Mouse (Mus musculus) midbrain, embryonic 11.5 days (tissue): ENCODE data around the gene Pfas. TPM values are rescaled to one million over a fixed set of nuclear protein-coding genes. Genes with fewer than 3 reads are reported as not detected.
"Not testable (repeated sequence)": the region's sequence is repeated elsewhere in the genome, so short reads cannot be mapped to it uniquely, and the experiment has no call there.

Experiments used
- ATAC-seq: fragments of 200-750 bp; cut with Nextera tagmentation; 2 replicates; pipeline ENCODE4 v1.8.0; 2017; ENCODE audit warnings: moderate TSS enrichment, moderate library complexity; ENCODE audit not compliant: low FRiP score
- DNase-seq: peaks from one replicate; pipeline ENCODE4 v3.0.0; 2015; ENCODE audit warnings: low spot score; ENCODE audit errors: missing footprints
- H3K27ac ChIP-seq: fragments of 300-500 bp; sonication (generic); 2 replicates; pipeline ENCODE4 v1.5.1; 2014; ENCODE audit warnings: low read depth, low read length
- H3K27me3 ChIP-seq: fragments of 300-500 bp; sonication (generic); 2 replicates; pipeline ENCODE4 v1.6.1; 2014; ENCODE audit warnings: mild to moderate bottlenecking, low read length, moderate library complexity, mixed read lengths; ENCODE audit not compliant: control insufficient read depth, insufficient read depth
- H3K36me3 ChIP-seq: fragments of 300-500 bp; sonication (generic); 2 replicates; pipeline ENCODE4 v1.6.1; 2014; ENCODE audit warnings: mild to moderate bottlenecking, low read length, moderate library complexity, mixed read lengths; ENCODE audit not compliant: control insufficient read depth, insufficient read depth
- H3K4me1 ChIP-seq: fragments of 300-500 bp; sonication (generic); 2 replicates; pipeline ENCODE4 v1.6.1; 2014; ENCODE audit warnings: low read length; ENCODE audit not compliant: control insufficient read depth, insufficient read depth
- H3K4me2 ChIP-seq: fragments of 300-500 bp; sonication (generic); 2 replicates; pipeline ENCODE4 v1.6.1; 2014; ENCODE audit warnings: mild to moderate bottlenecking, moderate library complexity
- H3K4me3 ChIP-seq: fragments of 300-500 bp; sonication (generic); 2 replicates; pipeline ENCODE4 v1.5.1; 2014; ENCODE audit warnings: low read depth, low read length
- H3K9ac ChIP-seq: fragments of 300-500 bp; sonication (generic); 2 replicates; pipeline ENCODE4 v1.6.1; 2014; ENCODE audit warnings: low read length
- H3K9me3 ChIP-seq: fragments of 300-500 bp; sonication (generic); 2 replicates; pipeline ENCODE4 v1.6.1; 2016; ENCODE audit warnings: low read length; ENCODE audit not compliant: control insufficient read depth
- WGBS: fragments of 180-500 bp; shearing (Covaris S2); extraction: QIAGEN DNeasy Blood & Tissue Kit; methylation state at CpG from one replicate; pipeline ENCODE4 v1.1.7; 2014; 5-methylcytosine and 5-hydroxymethylcytosine counted together
- microRNA-seq: library from miRNA; unstranded; fragments of <30 nt; microRNA quantifications from one replicate; pipeline ENCODE4, GENCODE M21; 2017
- polyA plus RNA-seq: library from polyadenylated mRNA; unstranded; fragments of >200 nt; fragmentation: Nextera tagmentation; extraction: Ambion mirVana; gene quantifications from 2 replicates; pipeline ENCODE4 v1.2.1, GENCODE M21; 2014

The Pfas gene
- polyA plus RNA-seq, 1 experiment from 2014 or later = 33.0 TPM

DNA sequence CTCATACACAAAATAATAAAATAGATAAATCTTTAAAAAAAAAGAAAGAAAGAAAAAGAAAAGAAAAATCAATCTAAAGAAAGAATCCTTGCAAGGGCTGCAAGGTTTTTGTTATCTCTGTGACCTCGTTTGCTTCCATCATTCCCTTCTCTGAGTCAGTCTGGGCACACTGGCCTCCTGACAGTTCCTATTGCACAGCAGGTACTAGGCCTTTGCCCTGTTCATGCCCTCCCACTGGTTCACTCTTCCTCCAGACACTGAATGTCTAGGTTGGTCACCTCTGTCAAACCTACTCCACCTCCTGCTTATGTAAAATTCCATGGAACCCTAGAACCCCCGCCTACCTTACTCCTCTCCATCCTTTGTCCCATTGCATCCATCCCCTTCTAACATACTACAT is 63.0 kb downstream of the Pfas start:
- DNase-seq (no peak), ATAC-seq (no peak)
- Histone ChIP-seq H3K4me3 (no peak overlapping the region), H3K27me3 (no peaks in the 10 kb centered on the region), H3K9me3 (no peaks in the 10 kb centered on the region), H3K27ac (no peak overlapping the region), H3K36me3 (no peaks in the 10 kb centered on the region), H3K4me2 (no peak overlapping the region), H3K4me1 (peaks cover 4% of the 10 kb centered on the region), H3K9ac (no peak overlapping the region)
- 79% methylated on average over 2 of the region's 2 CpGs for WGBS

DNA sequence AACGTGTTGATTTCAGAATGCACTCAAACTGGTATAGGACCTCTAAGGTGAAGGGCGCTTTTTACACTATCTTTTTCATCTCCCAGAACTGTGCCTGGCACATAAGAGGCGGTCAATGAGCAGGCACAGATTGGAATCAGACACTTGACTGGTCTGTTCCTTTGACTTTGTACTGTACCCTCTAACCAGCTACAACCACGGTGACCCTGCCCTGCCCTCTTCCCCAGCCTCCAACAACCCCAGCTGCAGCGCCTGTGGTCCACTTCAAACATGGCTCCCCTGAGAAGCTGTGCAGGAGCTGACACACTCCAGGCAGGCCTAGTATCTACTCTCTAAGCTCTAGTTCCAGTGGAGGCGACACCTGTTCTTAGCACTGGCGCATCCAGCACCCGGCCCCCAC is 65.5 kb downstream of the Pfas start:
- Histone ChIP-seq H3K4me2 (no peak overlapping the region), H3K27ac (no peak overlapping the region), H3K9me3 (no peaks in the 10 kb centered on the region), H3K36me3 (no peaks in the 10 kb centered on the region), H3K4me3 (no peak overlapping the region), H3K4me1 (peaks cover 5% of the 10 kb centered on the region), H3K27me3 (no peaks in the 10 kb centered on the region), H3K9ac (no peak overlapping the region)
- WGBS = 90% methylated on average over 8 of the region's 8 CpGs
- ATAC-seq = no peak
- no peak for DNase-seq

DNA sequence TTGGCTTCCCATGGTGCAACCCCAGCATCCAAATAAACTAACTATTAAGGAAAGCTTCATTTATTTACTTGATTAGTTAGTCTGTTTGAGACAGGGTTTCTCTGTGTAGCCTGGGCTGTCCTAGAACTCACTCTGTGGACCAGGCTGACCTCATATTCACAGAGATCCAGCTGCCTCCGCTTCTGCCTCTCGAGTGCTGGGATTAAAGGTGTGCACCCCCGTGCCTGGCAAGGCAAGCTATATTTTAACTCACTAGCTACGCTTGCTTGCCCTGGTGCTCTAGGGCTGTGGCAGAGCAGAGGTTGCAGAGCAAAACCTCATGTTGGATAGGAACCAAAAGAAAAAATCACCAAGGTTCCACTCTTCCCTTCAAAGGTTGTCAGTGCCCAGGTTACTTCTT is 67.7 kb downstream of the Pfas start:
- Histone ChIP-seq H3K27me3 (no peaks in the 10 kb centered on the region), H3K9me3 (no peaks in the 10 kb centered on the region), H3K27ac (no peak overlapping the region), H3K4me1 (peaks cover 5% of the 10 kb centered on the region), H3K4me3 (peak overlapping the region; percentile 38), H3K9ac (peak overlapping the region; percentile 75), H3K36me3 (no peaks in the 10 kb centered on the region), H3K4me2 (peak overlapping the region; percentile 42)
- ATAC-seq (no peak), DNase-seq (no peak)
- 61% methylated on average over 4 of the region's 4 CpGs for WGBS

DNA sequence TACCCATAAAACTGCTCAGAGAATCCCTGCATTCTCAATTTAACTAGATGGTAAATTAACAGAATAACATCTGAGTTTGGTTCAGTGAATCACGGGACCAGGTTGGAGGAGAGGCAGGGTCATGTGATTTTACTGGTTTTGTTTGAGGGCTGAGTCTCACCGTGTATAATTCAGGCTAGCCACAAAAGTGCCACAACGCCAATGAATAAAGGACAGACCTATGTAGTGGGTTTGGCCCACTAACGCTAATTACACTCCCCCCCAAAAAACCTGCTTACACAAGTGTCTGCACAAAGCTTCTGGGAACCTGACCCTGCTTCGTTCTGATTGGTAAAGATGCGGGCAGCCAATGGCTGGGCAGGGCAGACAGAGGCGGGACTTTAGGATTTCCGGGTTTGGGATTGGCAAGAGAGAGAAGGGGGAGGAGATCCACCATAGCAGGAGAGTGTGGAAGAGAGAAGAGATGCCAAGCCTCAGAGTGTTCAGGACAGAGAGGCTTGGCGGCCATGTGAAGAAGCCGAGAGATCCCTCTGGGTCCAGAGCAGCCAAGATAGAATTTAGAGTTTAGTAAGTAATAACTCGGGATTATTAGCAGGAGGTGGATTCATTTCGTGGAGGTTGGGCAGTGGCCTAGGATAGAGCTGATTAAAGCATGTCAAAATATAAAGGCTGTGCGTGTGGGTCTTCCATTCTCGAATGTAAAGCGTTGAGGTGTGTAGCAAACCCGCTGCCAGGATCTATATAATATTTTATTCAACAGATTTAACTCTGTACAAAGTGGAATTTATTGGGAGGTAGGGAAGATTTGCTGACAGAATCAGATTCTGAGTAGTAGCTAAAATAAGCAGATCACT is 68.6 kb downstream of the Pfas start:
- peak; percentile 97 for DNase-seq
- H3K27me3 ChIP-seq = no peaks in the 10 kb centered on the region
- H3K27ac ChIP-seq = no peak overlapping the region
- H3K9ac ChIP-seq = peak overlapping the region; percentile 75
- WGBS = 5% methylated on average over 16 of the region's 16 CpGs
- no peaks in the 10 kb centered on the region for H3K9me3 ChIP-seq
- no peaks in the 10 kb centered on the region for H3K36me3 ChIP-seq
- H3K4me2 ChIP-seq = peak overlapping the region; percentile 42
- H3K4me3 ChIP-seq = peak overlapping the region; percentile 38
- peak; percentile 100 for ATAC-seq
- H3K4me1 ChIP-seq = peaks cover 5% of the 10 kb centered on the region

DNA sequence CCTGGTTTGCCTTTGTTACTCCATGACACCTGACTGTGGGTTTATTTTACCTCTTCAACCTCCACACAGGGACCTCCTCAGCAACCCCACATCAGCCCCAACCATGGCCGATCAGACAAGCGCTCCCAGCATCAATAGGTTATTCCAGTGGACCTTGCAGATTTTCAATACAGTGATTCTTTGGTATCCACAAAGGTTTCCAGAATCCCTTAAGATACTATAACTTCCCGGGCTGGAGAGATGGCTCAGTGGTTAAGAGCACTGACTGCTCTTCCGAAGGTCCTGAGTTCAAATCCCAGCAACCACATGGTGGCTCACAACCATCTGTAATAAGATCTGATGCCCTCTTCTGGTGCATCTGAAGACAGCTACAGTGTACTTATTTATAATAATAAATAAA is 71.3 kb downstream of the Pfas start:
- not testable (repeated sequence) for H3K27me3 ChIP-seq, ATAC-seq, H3K9me3 ChIP-seq, DNase-seq, H3K4me3 ChIP-seq, H3K36me3 ChIP-seq, H3K4me1 ChIP-seq, H3K27ac ChIP-seq, H3K9ac ChIP-seq, H3K4me2 ChIP-seq
- 86% methylated on average over 4 of the region's 4 CpGs for WGBS

Small RNA genes lying within 50 kb of the gene (microRNA-seq; reads per million reads assigned to microRNA genes)
- 21.8 reads per million, percentile 38 among the genes with 10 or more reads in this experiment for gene Mir3062

Other genes starting within 250 kb of the Pfas start
- 47.6 and 49.6 TPM in 2 replicates for gene Ndel1, start 136.6 kb downstream of the Pfas start, polyA plus RNA-seq
- gene Rnf222, start 119.9 kb downstream of the Pfas start, polyA plus RNA-seq = 0.04 and 0.07 TPM in 2 replicates
- gene Rpl26, start 106.9 kb downstream of the Pfas start, polyA plus RNA-seq = 841 and 881 TPM in 2 replicates
- not detected in 2 replicates for gene Odf4, start 81.4 kb downstream of the Pfas start, polyA plus RNA-seq
- 3.7 and 4.2 TPM in 2 replicates for gene Arhgef15, start 51.0 kb downstream of the Pfas start, polyA plus RNA-seq
- 1.1 and 1.2 TPM in 2 replicates for gene Slc25a35, start 40.3 kb downstream of the Pfas start, polyA plus RNA-seq
- gene Rangrf, start 33.3 kb downstream of the Pfas start, polyA plus RNA-seq = 54.5 and 55.3 TPM in 2 replicates
- gene Ctc1, start 7.5 kb upstream of the Pfas start, polyA plus RNA-seq = 54.6 and 54.8 TPM in 2 replicates
- gene Aurkb, start 37.2 kb upstream of the Pfas start, polyA plus RNA-seq = 169 and 171 TPM in 2 replicates
- 8.8 and 9.8 TPM in 2 replicates for gene Borcs6, start 51.3 kb upstream of the Pfas start, polyA plus RNA-seq
- 53.5 and 57.7 TPM in 2 replicates for gene Tmem107, start 62.3 kb upstream of the Pfas start, polyA plus RNA-seq
- gene Vamp2, start 80.0 kb upstream of the Pfas start, polyA plus RNA-seq = 72.4 and 73.5 TPM in 2 replicates
- gene Per1, start 86.8 kb upstream of the Pfas start, polyA plus RNA-seq = 6.0 and 7.3 TPM in 2 replicates
- 0.17 and 0.33 TPM in 2 replicates for gene Hes7, start 111.9 kb upstream of the Pfas start, polyA plus RNA-seq
- 0.11 TPM in 1 of 2 replicates, not detected in the other for gene 9130213A22Rik, start 114.1 kb upstream of the Pfas start, polyA plus RNA-seq
- 0.15 and 0.74 TPM in 2 replicates for gene Aloxe3, start 117.4 kb upstream of the Pfas start, polyA plus RNA-seq
- not detected in 2 replicates for gene Alox12b, start 148.5 kb upstream of the Pfas start, polyA plus RNA-seq
- gene Alox8, start 189.4 kb upstream of the Pfas start, polyA plus RNA-seq = 0.11 TPM in 1 of 2 replicates, not detected in the other
- 0.04 TPM in 1 of 2 replicates, not detected in the other for gene Gucy2e, start 228.6 kb upstream of the Pfas start, polyA plus RNA-seq